Mouse (Mus musculus) E14TG2a.4 (cell line): ENCODE measurements around the gene Erv3.

Experiments
- CTCF ChIP-seq: conservative IDR thresholded peaks from 2 replicates; pipeline ENCODE4 v1.5.1; 2014; ENCODE audit warnings: low read length
- NANOG ChIP-seq: IDR thresholded peaks from 2 replicates; pipeline ENCODE4 v1.6.1; 2014; ENCODE audit warnings: borderline replicate concordance, low read length, mixed read lengths
- POU5F1 ChIP-seq: IDR thresholded peaks from 2 replicates; pipeline ENCODE4 v1.6.1; 2014; ENCODE audit warnings: low read length, borderline replicate concordance

GRCm38 (mm10) chr2:131846811-131847210 lies 12.7 kb downstream of the Erv3 start:
- TF ChIP-seq CTCF (no peak), POU5F1 (no peak), NANOG (no peak)
